Mouse (Mus musculus) adrenal gland, postnatal 36 days (tissue): ENCODE results near the gene Nsd1. TPM values are rescaled to one million over a fixed set of nuclear protein-coding genes. Genes with fewer than 3 reads are reported as not detected.

ENCODE experiments used
- DNase-seq, 2 experiments: peaks; one replicate each; pipeline ENCODE4 v3.0.0; 2021; ENCODE audit warnings: mixed read lengths in 1 of 2
- total RNA-seq, 2 experiments: library from RNA; stranded (reverse); gene quantifications; 2 replicates each; pipeline ENCODE4 v1.2.3; 2021

The Nsd1 gene
- total RNA-seq, 2 experiments from 2014 or later, result 103 to 115 TPM

- DNase-seq, result no peak
These were observed 45.6 kb downstream of the Nsd1 start for GRCm38 (mm10) chr13:55255052-55255652.

GRCm38 (mm10) chr13:55258651-55259050 lies 49.1 kb downstream of the Nsd1 start:
- DNase-seq, result no peak

GRCm38 (mm10) chr13:55261521-55261920 lies 51.9 kb downstream of the Nsd1 start:
- peak; percentile 32 to 35 for DNase-seq

DNA sequence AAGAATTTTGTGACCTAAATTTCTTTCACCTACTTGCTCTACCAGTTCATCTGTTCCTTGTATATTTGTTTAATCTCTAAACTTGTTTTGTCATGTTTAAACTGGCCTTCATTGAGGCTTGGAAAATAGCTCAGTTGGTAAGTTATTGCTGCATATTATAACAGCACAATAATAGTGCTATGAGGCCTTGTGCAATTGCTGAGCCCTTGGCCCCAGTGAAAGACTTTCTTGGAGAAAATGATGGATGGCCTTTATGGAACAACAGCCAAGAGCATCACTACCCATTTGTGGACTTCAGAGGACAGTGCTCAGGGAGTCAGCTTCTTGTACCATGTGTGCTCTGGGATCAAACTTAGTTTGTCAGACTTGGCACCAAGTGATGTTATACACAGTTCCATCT lies 52.5 kb downstream of the Nsd1 start:
- DNase-seq, result peak; percentile 26 to 34

DNA sequence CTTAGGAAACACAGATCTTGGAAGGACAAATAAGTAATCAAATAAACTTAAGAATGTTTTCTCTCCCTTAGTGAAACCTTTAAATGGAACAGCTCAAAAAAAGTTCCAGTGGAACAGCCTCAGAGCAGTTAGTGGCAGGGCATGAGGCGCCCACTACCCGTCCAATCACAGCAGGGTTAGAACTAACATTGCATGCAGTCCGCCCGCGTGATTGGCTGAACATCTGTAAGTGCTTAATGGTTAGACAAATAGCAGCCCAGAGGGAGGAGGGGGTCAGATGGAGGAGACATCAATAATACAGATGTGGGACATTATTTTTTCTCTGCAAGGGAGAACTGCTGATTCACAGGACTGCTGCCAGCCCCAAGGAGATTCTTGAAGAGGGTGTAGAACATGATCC lies 67.6 kb downstream of the Nsd1 start:
- no peak for DNase-seq

GRCm38 (mm10) chr13:55277646-55278045 lies 68.1 kb downstream of the Nsd1 start:
- DNase-seq, result no peak

DNA sequence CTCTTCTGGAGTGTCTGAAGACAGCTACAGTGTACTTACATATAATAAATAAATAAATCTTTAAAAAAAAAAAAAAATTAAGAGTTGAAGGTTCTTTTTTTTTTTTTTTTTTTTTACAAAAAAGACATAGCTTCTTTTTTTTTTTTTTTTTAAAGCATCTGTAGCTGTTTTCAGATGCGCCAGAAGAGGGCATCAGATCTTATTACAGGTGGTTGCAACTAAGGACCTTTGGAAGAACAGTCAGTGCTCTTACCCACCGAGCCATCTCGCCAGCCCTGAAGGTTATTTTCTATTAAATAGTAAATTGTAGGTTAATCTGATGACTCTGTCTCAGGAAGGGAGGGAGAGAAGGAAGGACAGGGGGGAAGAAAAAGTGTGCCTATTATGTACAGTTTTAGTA lies 79.3 kb downstream of the Nsd1 start:
- DNase-seq, result peak in 1 of 2 experiments; percentile 15

DNA sequence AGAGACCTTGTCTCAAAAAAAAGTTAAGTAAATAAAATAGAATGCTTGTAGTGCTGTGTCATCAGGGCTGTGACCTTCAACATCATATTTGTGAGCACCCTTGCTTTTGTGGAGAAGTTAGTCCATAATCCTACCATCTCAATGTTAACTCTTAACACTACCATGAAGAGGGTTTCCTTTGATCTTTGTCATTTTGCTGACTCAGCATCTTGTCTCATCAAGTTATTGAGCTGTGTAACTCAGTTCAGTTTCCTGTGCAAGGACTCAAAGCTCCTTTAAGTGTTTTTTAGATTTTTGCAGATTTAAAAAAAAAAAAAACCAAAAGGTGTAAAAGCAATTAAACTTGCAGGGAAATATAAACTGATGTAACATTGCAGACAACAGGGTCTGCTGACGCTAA lies 87.2 kb downstream of the Nsd1 start:
- DNase-seq, result no peak

GRCm38 (mm10) chr13:55300913-55301312 lies 91.3 kb downstream of the Nsd1 start:
- no peak for DNase-seq

GRCm38 (mm10) chr13:55312028-55312630 lies 102.5 kb downstream of the Nsd1 start:
- no peak for DNase-seq

- no peak for DNase-seq
These were observed 103.5 kb downstream of the Nsd1 start for GRCm38 (mm10) chr13:55313051-55313450.

DNA sequence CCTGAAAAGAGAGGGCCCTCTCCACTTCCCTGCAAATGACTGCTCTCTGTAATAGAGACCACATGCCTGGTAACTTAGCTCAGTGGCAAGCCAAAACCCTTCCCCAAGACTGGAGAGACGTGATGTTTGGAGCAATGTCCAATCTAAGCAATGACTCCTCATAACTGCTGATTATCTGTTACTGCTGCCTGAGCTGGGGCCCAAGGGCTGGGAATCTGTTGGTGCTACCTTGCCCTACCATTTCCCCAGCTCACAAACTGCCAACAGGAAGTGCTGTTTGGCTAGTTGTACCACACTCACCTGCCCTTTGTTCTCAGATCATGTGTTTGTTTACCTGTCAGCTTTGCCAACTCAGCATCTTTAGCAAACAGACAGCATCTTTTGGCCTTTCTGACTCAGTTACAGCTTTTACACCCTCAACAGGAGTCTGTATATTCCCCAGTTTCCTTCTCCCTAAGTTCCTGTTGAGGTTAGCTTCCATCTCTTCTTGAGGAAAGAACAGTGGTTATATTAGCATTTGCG lies 105.4 kb downstream of the Nsd1 start:
- DNase-seq, result no peak

DNA sequence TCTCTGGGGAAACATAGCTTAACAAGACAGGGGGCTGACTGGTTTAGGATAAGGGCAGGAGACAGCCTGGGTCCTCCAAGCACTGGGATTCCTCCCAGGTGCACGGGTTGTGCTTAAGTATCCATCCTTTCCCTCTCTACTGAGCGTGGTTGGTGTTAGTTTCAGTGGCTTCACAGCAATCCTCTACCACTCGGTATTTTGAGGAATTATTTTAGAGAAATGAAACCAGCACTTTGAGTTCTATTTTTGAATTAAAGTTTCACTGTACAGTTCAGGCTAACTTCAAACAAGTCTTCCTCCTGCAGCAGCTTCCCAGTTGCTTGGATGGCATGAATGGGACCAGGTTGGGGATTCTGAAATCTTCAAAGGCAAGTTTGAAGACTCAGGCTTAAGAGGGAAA lies 108.8 kb downstream of the Nsd1 start:
- DNase-seq, result no peak

- DNase-seq, result no peak
These were observed 110.5 kb downstream of the Nsd1 start, which contains the start of gene Prelid1 for GRCm38 (mm10) chr13:55319931-55320533. TSS of gene Prelid1 (plus strand) at chr13:55320500.

GRCm38 (mm10) chr13:55321434-55322129 lies 112.0 kb downstream of the Nsd1 start, which contains the start of gene Rab24:
TSS of gene Rab24 (minus strand) at chr13:55321946.
- DNase-seq, result peak; percentile 90 to 93

DNA sequence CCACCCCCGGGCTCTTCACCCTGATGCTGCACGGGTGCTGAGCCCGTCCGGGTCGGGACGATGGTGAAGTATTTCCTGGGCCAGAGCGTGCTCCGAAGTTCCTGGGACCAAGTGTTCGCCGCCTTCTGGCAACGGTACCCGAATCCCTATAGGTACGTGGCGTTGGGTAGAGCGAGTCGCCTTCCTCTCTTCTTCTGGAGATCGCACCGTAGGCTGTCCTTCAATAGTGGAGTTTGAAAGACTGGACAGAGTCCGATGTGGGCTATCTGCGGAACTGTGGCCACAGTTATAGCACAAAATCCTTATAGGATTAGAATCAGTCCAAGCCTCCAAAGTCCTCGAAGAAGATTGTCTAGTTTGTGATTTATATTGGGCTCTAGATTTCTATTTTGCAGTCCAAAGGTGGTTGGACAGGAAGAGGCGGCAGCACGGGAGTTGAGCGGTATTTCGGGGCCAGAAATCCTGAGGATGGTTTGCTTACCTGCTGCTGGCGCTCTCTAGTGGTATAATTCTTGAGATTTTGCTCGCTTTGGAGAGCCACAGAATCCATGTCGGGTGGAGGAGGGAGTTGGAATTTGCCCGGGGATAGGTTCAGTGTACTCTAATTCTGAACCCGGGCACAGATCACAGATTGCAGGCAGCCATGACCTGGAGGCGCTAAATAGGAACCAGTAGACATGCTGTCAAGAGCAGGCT lies 112.7 kb downstream of the Nsd1 start:
- peak; percentile 34 to 59 for DNase-seq

- DNase-seq, result no peak
These were observed 116.0 kb downstream of the Nsd1 start for GRCm38 (mm10) chr13:55325596-55325995.

DNA sequence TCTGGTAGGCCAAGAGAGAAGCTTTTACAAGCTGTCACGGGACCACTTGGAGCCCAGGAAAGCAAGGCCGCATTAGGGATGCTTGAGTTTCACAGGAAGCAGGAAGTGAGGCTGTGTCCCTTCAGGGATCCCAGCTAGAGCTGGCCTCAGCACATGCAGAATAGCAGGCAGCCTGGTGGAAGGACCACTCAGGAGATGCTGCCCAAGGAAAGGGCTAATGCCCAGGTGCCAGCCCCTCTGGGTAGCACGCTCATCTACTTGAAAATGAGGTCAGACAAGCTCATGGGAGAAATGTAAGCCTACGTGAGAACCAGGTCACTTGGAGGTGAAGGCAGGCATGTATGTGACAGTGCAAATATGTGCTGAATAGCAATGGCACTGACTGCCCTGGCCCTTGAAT lies 117.6 kb downstream of the Nsd1 start:
- DNase-seq, result no peak

- DNase-seq, result peak; percentile 89
These were observed 118.1 kb downstream of the Nsd1 start for GRCm38 (mm10) chr13:55327633-55328032.

- no peak for DNase-seq
These were observed 118.6 kb downstream of the Nsd1 start for GRCm38 (mm10) chr13:55328171-55328570.

- no peak for DNase-seq
These were observed 119.1 kb downstream of the Nsd1 start for GRCm38 (mm10) chr13:55328641-55329040.

DNA sequence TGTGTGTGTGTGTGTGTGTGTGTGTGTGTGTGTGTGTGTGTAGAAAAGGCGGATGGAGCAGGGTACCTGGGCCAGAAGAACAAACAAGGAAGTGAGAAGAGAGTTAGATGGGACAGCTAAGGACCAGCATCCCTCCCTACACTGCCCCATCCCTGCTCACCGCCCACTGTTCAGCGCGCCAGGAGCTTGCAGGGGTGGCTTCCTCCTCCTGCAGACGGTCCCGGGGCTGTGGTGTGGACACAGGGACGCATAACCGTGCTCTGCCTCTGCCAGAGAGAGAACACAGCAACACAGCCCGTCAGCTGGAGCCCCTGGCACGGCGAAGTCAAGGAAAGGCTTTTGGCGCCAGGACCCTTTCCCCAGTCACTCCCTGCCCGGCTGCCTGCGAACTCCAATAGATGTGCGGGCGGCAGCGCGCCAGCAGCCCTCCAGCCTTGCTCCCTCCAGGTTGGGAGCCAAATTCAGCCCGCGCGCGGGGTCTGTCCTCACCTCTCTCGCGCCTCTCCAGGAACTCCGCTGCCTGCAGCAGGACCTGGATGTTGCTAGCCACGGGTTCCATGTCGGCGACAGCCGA lies 119.6 kb downstream of the Nsd1 start:
- DNase-seq, result no peak
